Mouse (Mus musculus) hindbrain, embryonic 10.5 days (tissue): Measurements from ENCODE around the gene Mn1. TPM values are rescaled to one million over a fixed set of nuclear protein-coding genes. Genes with fewer than 3 reads are reported as not detected.

Experiments used
- DNase-seq: peaks from one replicate; pipeline ENCODE4 v3.0.0-alpha.2; 2017; ENCODE audit warnings: low spot score
- H3K27ac ChIP-seq: fragments of 300-500 bp; sonication (generic); 2 replicates; pipeline ENCODE4 v1.5.1; 2016; ENCODE audit warnings: mild to moderate bottlenecking, moderate library complexity
- H3K27me3 ChIP-seq: fragments of 300-500 bp; sonication (generic); 2 replicates; pipeline ENCODE4 v1.6.1; 2016; ENCODE audit warnings: mild to moderate bottlenecking; ENCODE audit not compliant: poor library complexity, insufficient read depth, severe bottlenecking
- H3K36me3 ChIP-seq: fragments of 300-500 bp; sonication (generic); 2 replicates; pipeline ENCODE4 v1.6.1; 2016; ENCODE audit warnings: mild to moderate bottlenecking, moderate library complexity
- H3K4me1 ChIP-seq: fragments of 300-500 bp; sonication (generic); replicated peaks from 2 replicates; pipeline ENCODE4 v1.6.1; 2016; ENCODE audit warnings: mild to moderate bottlenecking
- H3K4me3 ChIP-seq: fragments of 300-500 bp; sonication (generic); 2 replicates; pipeline ENCODE4 v1.5.1; 2016; ENCODE audit warnings: mild to moderate bottlenecking, moderate library complexity
- H3K9me3 ChIP-seq: fragments of 300-500 bp; sonication (generic); 2 replicates; pipeline ENCODE4 v1.6.1; 2016; ENCODE audit warnings: mild to moderate bottlenecking, moderate library complexity
- WGBS: fragments of 180-500 bp; shearing (Covaris S2); methylation state at CpG from one replicate; pipeline ENCODE4 v1.1.7; 2016; 5-methylcytosine and 5-hydroxymethylcytosine counted together
- polyA plus RNA-seq: library from polyadenylated mRNA; unstranded; fragments of >200 nt; fragmentation: Nextera tagmentation; extraction: Ambion mirVana; gene quantifications from 2 replicates; pipeline ENCODE4 v1.2.1, GENCODE M21; 2016

Mn1 gene
- polyA plus RNA-seq, 1 experiment from 2014 or later: 65.1 TPM

GRCm38 (mm10) chr5:111426249-111426648, 9.1 kb downstream of the Mn1 start:
- peak overlapping the region; percentile 99 for H3K4me3 ChIP-seq
- peaks cover 96% of the 10 kb centered on the region for H3K4me1 ChIP-seq
- no peaks in the 10 kb centered on the region for H3K9me3 ChIP-seq
- 52% methylated on average over 5 of the region's 5 CpGs for WGBS
- H3K27me3 ChIP-seq: no peaks in the 10 kb centered on the region
- H3K36me3 ChIP-seq: peaks cover 98% of the 10 kb centered on the region
- no peak for DNase-seq
- H3K27ac ChIP-seq: peak overlapping the region; percentile 67

- peak overlapping the region; percentile 99 for H3K4me3 ChIP-seq
- H3K9me3 ChIP-seq: no peaks in the 10 kb centered on the region
- H3K27me3 ChIP-seq: no peaks in the 10 kb centered on the region
- H3K36me3 ChIP-seq: peaks cover 98% of the 10 kb centered on the region
- WGBS: 43% methylated on average over 6 of the region's 6 CpGs
- DNase-seq: no peak
- H3K4me1 ChIP-seq: peaks cover 99% of the 10 kb centered on the region
- H3K27ac ChIP-seq: peak overlapping the region; percentile 81
These were observed 11.7 kb downstream of the Mn1 start for GRCm38 (mm10) chr5:111428882-111429281.

- H3K9me3 ChIP-seq: no peaks in the 10 kb centered on the region
- peaks cover 98% of the 10 kb centered on the region for H3K36me3 ChIP-seq
- H3K27me3 ChIP-seq: no peaks in the 10 kb centered on the region
- H3K27ac ChIP-seq: peak overlapping the region; percentile 81
- DNase-seq: no peak
- WGBS: 29% methylated on average over 7 of the region's 7 CpGs
- peaks cover 99% of the 10 kb centered on the region for H3K4me1 ChIP-seq
- H3K4me3 ChIP-seq: peak overlapping the region; percentile 99
These were observed 12.6 kb downstream of the Mn1 start for GRCm38 (mm10) chr5:111429726-111430125.

GRCm38 (mm10) chr5:111431007-111431730, 14.0 kb downstream of the Mn1 start:
- no peak for DNase-seq
- Histone ChIP-seq H3K4me3 (peak overlapping the region; percentile 99; the same call in 1 of the 2 replicates), H3K9me3 (no peaks in the 10 kb centered on the region), H3K36me3 (peaks cover 99% of the 10 kb centered on the region), H3K27me3 (no peaks in the 10 kb centered on the region), H3K27ac (peak overlapping the region; percentile 81; the same call in 1 of the 2 replicates), H3K4me1 (peaks cover 100% of the 10 kb centered on the region)
- WGBS: 70% methylated on average over 11 of the region's 11 CpGs

GRCm38 (mm10) chr5:111432842-111433241, 15.7 kb downstream of the Mn1 start:
- WGBS: 29% methylated on average over 5 of the region's 5 CpGs
- DNase-seq: no peak
- H3K27ac ChIP-seq: peak overlapping the region; percentile 75
- no peaks in the 10 kb centered on the region for H3K9me3 ChIP-seq
- H3K4me3 ChIP-seq: no peak overlapping the region
- H3K27me3 ChIP-seq: no peaks in the 10 kb centered on the region
- H3K4me1 ChIP-seq: peaks cover 100% of the 10 kb centered on the region
- H3K36me3 ChIP-seq: peaks cover 99% of the 10 kb centered on the region

GRCm38 (mm10) chr5:111434342-111434842, 17.2 kb downstream of the Mn1 start:
- Histone ChIP-seq H3K27me3 (no peaks in the 10 kb centered on the region), H3K27ac (peak overlapping the region; percentile 75), H3K9me3 (no peaks in the 10 kb centered on the region), H3K4me1 (peaks cover 99% of the 10 kb centered on the region), H3K4me3 (no peak overlapping the region), H3K36me3 (peaks cover 100% of the 10 kb centered on the region)
- no peak for DNase-seq
- WGBS: 50% methylated on average over 16 of the region's 16 CpGs

GRCm38 (mm10) chr5:111436260-111436659, 19.1 kb downstream of the Mn1 start:
- WGBS: 82% methylated on average over 7 of the region's 7 CpGs
- H3K9me3 ChIP-seq: no peaks in the 10 kb centered on the region
- DNase-seq: no peak
- H3K36me3 ChIP-seq: peaks cover 100% of the 10 kb centered on the region
- H3K4me3 ChIP-seq: no peak overlapping the region
- peak overlapping the region; percentile 20 for H3K27ac ChIP-seq
- peaks cover 99% of the 10 kb centered on the region for H3K4me1 ChIP-seq
- H3K27me3 ChIP-seq: no peaks in the 10 kb centered on the region

- no peaks in the 10 kb centered on the region for H3K27me3 ChIP-seq
- 51% methylated on average over 7 of the region's 7 CpGs for WGBS
- peaks cover 100% of the 10 kb centered on the region for H3K36me3 ChIP-seq
- H3K9me3 ChIP-seq: no peaks in the 10 kb centered on the region
- DNase-seq: no peak
- H3K4me3 ChIP-seq: no peak overlapping the region
- H3K27ac ChIP-seq: peak overlapping the region; percentile 40; the same call in 1 of the 2 replicates
- peaks cover 99% of the 10 kb centered on the region for H3K4me1 ChIP-seq
These were observed 20.0 kb downstream of the Mn1 start for GRCm38 (mm10) chr5:111437205-111437604.

GRCm38 (mm10) chr5:111438336-111438735, 21.2 kb downstream of the Mn1 start:
- no peak overlapping the region for H3K4me3 ChIP-seq
- no peak for DNase-seq
- H3K36me3 ChIP-seq: peaks cover 100% of the 10 kb centered on the region
- H3K4me1 ChIP-seq: peaks cover 99% of the 10 kb centered on the region
- H3K27ac ChIP-seq: no peak overlapping the region
- no peaks in the 10 kb centered on the region for H3K9me3 ChIP-seq
- H3K27me3 ChIP-seq: no peaks in the 10 kb centered on the region
- WGBS: 80% methylated on average over 3 of the region's 3 CpGs

- Histone ChIP-seq H3K4me1 (peaks cover 97% of the 10 kb centered on the region), H3K4me3 (no peak overlapping the region), H3K27ac (no peak overlapping the region), H3K27me3 (no peaks in the 10 kb centered on the region), H3K9me3 (no peaks in the 10 kb centered on the region), H3K36me3 (peaks cover 99% of the 10 kb centered on the region)
- 93% methylated on average over 8 of the region's 8 CpGs for WGBS
- no peak for DNase-seq
These were observed 21.7 kb downstream of the Mn1 start for GRCm38 (mm10) chr5:111438821-111439220.

- Histone ChIP-seq H3K9me3 (no peaks in the 10 kb centered on the region), H3K36me3 (peaks cover 99% of the 10 kb centered on the region), H3K27ac (no peak overlapping the region), H3K27me3 (no peaks in the 10 kb centered on the region), H3K4me3 (no peak overlapping the region), H3K4me1 (peaks cover 97% of the 10 kb centered on the region)
- WGBS: 86% methylated on average over 4 of the region's 4 CpGs
- no peak for DNase-seq
These were observed 23.1 kb downstream of the Mn1 start for GRCm38 (mm10) chr5:111440264-111440663.

GRCm38 (mm10) chr5:111442151-111442871, 25.1 kb downstream of the Mn1 start:
- Histone ChIP-seq H3K27me3 (no peaks in the 10 kb centered on the region), H3K36me3 (peaks cover 99% of the 10 kb centered on the region), H3K4me3 (no peak overlapping the region; the same call in 1 of the 2 replicates), H3K9me3 (no peaks in the 10 kb centered on the region), H3K4me1 (peaks cover 97% of the 10 kb centered on the region), H3K27ac (peak overlapping the region; percentile 51; the same call in 1 of the 2 replicates)
- DNase-seq: no peak
- 72% methylated on average over 11 of the region's 11 CpGs for WGBS

- no peaks in the 10 kb centered on the region for H3K9me3 ChIP-seq
- H3K4me1 ChIP-seq: peaks cover 97% of the 10 kb centered on the region
- peaks cover 99% of the 10 kb centered on the region for H3K36me3 ChIP-seq
- 89% methylated on average over 3 of the region's 3 CpGs for WGBS
- DNase-seq: no peak
- H3K27me3 ChIP-seq: no peaks in the 10 kb centered on the region
- H3K27ac ChIP-seq: no peak overlapping the region
- H3K4me3 ChIP-seq: no peak overlapping the region
These were observed 26.5 kb downstream of the Mn1 start for GRCm38 (mm10) chr5:111443636-111444035.
